In the genomic region with DNA sequence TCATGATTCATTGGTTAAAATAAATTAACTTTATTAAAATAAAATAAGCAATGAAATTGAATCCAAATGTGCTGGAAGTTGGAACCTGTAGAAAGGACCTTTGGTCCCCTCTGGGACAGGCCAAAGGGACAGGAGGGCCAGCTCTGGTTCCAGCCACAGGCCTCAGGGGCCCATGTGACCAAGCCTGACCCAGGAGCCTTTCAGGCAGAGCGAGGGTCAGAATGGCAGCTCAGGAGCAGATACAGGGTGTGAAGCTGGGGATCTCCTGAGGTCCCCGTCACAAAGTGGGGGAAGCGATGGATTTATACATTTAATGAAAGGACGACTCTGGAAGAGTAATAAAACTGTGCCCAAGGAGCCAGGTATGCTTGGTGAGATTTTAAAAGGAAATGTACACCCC, we compare ENCODE assay signal across 18 mouse cellular contexts.
A peak's percentile ranks its signal among the peaks of the same experiment; 100 is the strongest.
DNase-seq lines count a peak whose midpoint lies in the region; ATAC-seq and TF ChIP-seq lines count a peak whose summit lies in the region.
"Had no signal": no experiment of that assay in that cellular context is flagged by ENCODE, and none has a peak within 500 bp of the region (broad histone marks: within the 10 kb centered on the region; RNA-seq: fewer than 3 reads in every experiment).

No protein-coding gene starts in this region.

- WGBS in kidney, embryonic 14.5 days = 29% methylated on average over 4 of the region's 4 CpGs
- 84% methylated on average over 4 of the region's 4 CpGs for WGBS in kidney, adult 2 months
- 13% methylated on average over 4 of the region's 4 CpGs for WGBS in limb, embryonic 12.5 days

- peaks cover 14% of the 10 kb centered on the region; the same call in 1 of the 2 replicates for H3K4me1 ChIP-seq in kidney, embryonic 14.5 days (ENCODE audit: control insufficient read depth, insufficient read depth, low read length)
- no peaks in the 10 kb centered on the region for H3K4me1 ChIP-seq in kidney, adult 2 months (ENCODE audit: control insufficient read depth, insufficient read depth, low read length)
- H3K4me1 ChIP-seq in limb, embryonic 12.5 days (replicated peaks) = peaks cover 23% of the 10 kb centered on the region

- no peak for DNase-seq in kidney, adult 2 months
- DNase-seq in embryo, embryonic 11 days = peak; percentile 38
- DNase-seq in embryo, embryonic 9.5 days (ENCODE audit: extremely low spot score) = peak; percentile 33
- no peak for DNase-seq in frontal cortex, adult 2 months (ENCODE audit: extremely low spot score in 1 of 2, low spot score in 1 of 2)
- no peak for DNase-seq in testis, postnatal 10 days (ENCODE audit: low spot score)
- DNase-seq: adrenal gland, adult 8-10 months; adrenal gland, postnatal 36 days; cerebellum, adult 2 months; cerebellum, postnatal 10 days; gastrocnemius, postnatal 25 days had no signal

- ATAC-seq in kidney, embryonic 14.5 days (ENCODE audit: low FRiP score, low TSS enrichment) = 0 out of 2 replicates have a peak, but pooled peaks have one; percentile 35
- ATAC-seq in limb, embryonic 12.5 days (ENCODE audit: insufficient number of reproducible peaks, insufficient read depth, low FRiP score, low TSS enrichment, low read depth) = no peak
- ATAC-seq: forebrain, embryonic 16.5 days; inflammation-experienced regulatory T-cells, adult 6 months had no signal

- no peaks in the 10 kb centered on the region for H3K9me3 ChIP-seq in kidney, embryonic 14.5 days (ENCODE audit: control insufficient read depth, low read length)
- H3K9me3 ChIP-seq in limb, embryonic 12.5 days = no peaks in the 10 kb centered on the region
- H3K9me3 ChIP-seq: embryonic facial prominence, embryonic 15.5 days; heart, embryonic 12.5 days; hindbrain, embryonic 15.5 days had no signal

- no peak overlapping the region for H3K9ac ChIP-seq in kidney, embryonic 14.5 days (ENCODE audit: low read depth, low read length)
- H3K9ac ChIP-seq in limb, embryonic 12.5 days (replicated peaks) = no peak overlapping the region
- H3K9ac ChIP-seq: embryonic facial prominence, embryonic 15.5 days; heart, embryonic 12.5 days; hindbrain, embryonic 15.5 days had no signal

- no peak for TF ChIP-seq CTCF in kidney, adult 2 months (conservative IDR thresholded peaks at IDR 0.05; ENCODE audit: insufficient read depth, insufficient read length, low read depth, low read length)

- H3K27me3 ChIP-seq in kidney, embryonic 14.5 days (ENCODE audit: control insufficient read depth, insufficient read depth, low read length) = no peaks in the 10 kb centered on the region
- no peaks in the 10 kb centered on the region for H3K27me3 ChIP-seq in kidney, adult 2 months (replicated peaks; ENCODE audit: control insufficient read depth, insufficient read depth, low read length)
- peaks cover 39% of the 10 kb centered on the region for H3K27me3 ChIP-seq in limb, embryonic 12.5 days
- H3K27me3 ChIP-seq: embryonic facial prominence, embryonic 15.5 days had no signal

- no peak overlapping the region for H3K27ac ChIP-seq in kidney, embryonic 14.5 days (ENCODE audit: low read depth, low read length)
- no peak overlapping the region for H3K27ac ChIP-seq in kidney, adult 2 months (ENCODE audit: insufficient read depth, low read depth, low read length)
- H3K27ac ChIP-seq in limb, embryonic 12.5 days = no peak overlapping the region
- H3K27ac ChIP-seq: embryonic facial prominence, embryonic 15.5 days; hindbrain, embryonic 15.5 days had no signal

- H3K4me3 ChIP-seq in kidney, embryonic 14.5 days (ENCODE audit: low read length) = no peak overlapping the region
- no peak overlapping the region for H3K4me3 ChIP-seq in kidney, adult 2 months (ENCODE audit: insufficient read depth, low read depth, low read length)
- H3K4me3 ChIP-seq in limb, embryonic 12.5 days (replicated peaks) = no peak overlapping the region
- H3K4me3 ChIP-seq: embryonic facial prominence, embryonic 15.5 days; erythroblast, embryonic 14.5 days; heart, embryonic 12.5 days; hindbrain, embryonic 15.5 days had no signal

- H3K36me3 ChIP-seq in kidney, embryonic 14.5 days (ENCODE audit: control insufficient read depth, insufficient read depth, low read length) = no peaks in the 10 kb centered on the region
- H3K36me3 ChIP-seq in kidney, adult 2 months (ENCODE audit: control insufficient read depth, insufficient read depth, low read length) = no peaks in the 10 kb centered on the region
- H3K36me3 ChIP-seq in limb, embryonic 12.5 days = no peaks in the 10 kb centered on the region
- H3K36me3 ChIP-seq: embryonic facial prominence, embryonic 15.5 days; heart, embryonic 12.5 days; hindbrain, embryonic 15.5 days had no signal

- no peak overlapping the region for H3K4me2 ChIP-seq in kidney, embryonic 14.5 days (replicated peaks; ENCODE audit: low read depth, low read length)
- peak overlapping the region; percentile 40 for H3K4me2 ChIP-seq in limb, embryonic 12.5 days
- H3K4me2 ChIP-seq: hindbrain, embryonic 15.5 days had no signal

- no peak for TF ChIP-seq POLR2A in kidney, adult 2 months (IDR thresholded peaks at IDR 0.05; ENCODE audit: low read depth, low read length)

Comparison
In these comparisons a context has a peak if more than half of its experiments do, and no peak if none do; other contexts are left out.
1. DNase-seq: peak in embryo, embryonic 11 days (single experiment) and embryo, embryonic 9.5 days (single experiment); none in kidney, adult 2 months (single experiment), frontal cortex, adult 2 months (0 of 2) and testis, postnatal 10 days (single experiment).